Mouse (Mus musculus): Measurements from ENCODE around the gene Fancd2. TPM values are rescaled to one million over a fixed set of nuclear protein-coding genes. Genes with fewer than 3 reads are reported as not detected.

The Fancd2 gene
- total and polyA plus RNA-seq, 3 experiments: 14.0 to 35.0 (median 18.5) TPM

GRCm38 (mm10) chr6:113586466-113587183, 55.1 kb downstream of the Fancd2 start:
- DNase-seq (ENCODE audit: low read depth, low spot score): no peak
- Histone ChIP-seq H3K9me3 (replicated peaks; ENCODE audit: insufficient read depth, low read length) (no peaks in the 10 kb centered on the region), H3K9ac (ENCODE audit: control insufficient read depth, low read depth, low read length, poor library complexity, severe bottlenecking) (no peak overlapping the region), H3K4me3 (ENCODE audit: control insufficient read depth in 1 of 2, insufficient read depth in 1 of 2, low read depth in 2 of 2, low read length in 2 of 2) (no peak overlapping the region), H3K4me1 (ENCODE audit: control insufficient read depth in 1 of 2, insufficient read depth in 2 of 2, low read length in 2 of 2) (no peaks in the 10 kb centered on the region), H3K27ac (ENCODE audit: control insufficient read depth, low read depth, low read length) (no peak overlapping the region), H3K27me3 (ENCODE audit: control insufficient read depth in 1 of 2, insufficient read depth in 2 of 2, low read length in 2 of 2) (no peaks in the 10 kb centered on the region), H3K79me2 (ENCODE audit: control insufficient read depth, insufficient read depth, low read length, poor library complexity) (no peaks in the 10 kb centered on the region), H3K36me3 (ENCODE audit: control insufficient read depth in 1 of 2, insufficient read depth in 2 of 2, low read length in 2 of 2) (peaks cover 0 to 2% of the 10 kb centered on the region in 2 experiments; a peak in 1 of 4 replicates)
- TF ChIP-seq BHLHE40 (IDR thresholded peaks at IDR 0.05; ENCODE audit: borderline replicate concordance, low read depth, low read length): no peak
- TF ChIP-seq ELF1 (IDR thresholded peaks at IDR 0.05; ENCODE audit: low read depth, low read length): no peak
- TF ChIP-seq MXI1 (IDR thresholded peaks at IDR 0.05; ENCODE audit: low read depth, low read length): no peak
- 0 out of 2 replicates have a peak, but pooled peaks have one; percentile 6 for TF ChIP-seq SMC3 (IDR thresholded peaks at IDR 0.05; ENCODE audit: low read depth, low read length)

GRCm38 (mm10) chr6:113592637-113593036, 61.2 kb downstream of the Fancd2 start:
- DNase-seq (ENCODE audit: low read depth, low spot score): no peak
- no peak for TF ChIP-seq JUND (IDR thresholded peaks at IDR 0.05; ENCODE audit: low read depth, low read length)
- TF ChIP-seq MAX (IDR thresholded peaks at IDR 0.05; ENCODE audit: low read length): no peak
- TF ChIP-seq CTCF (IDR thresholded peaks at IDR 0.05 in 2 of 3, conservative IDR thresholded peaks at IDR 0.05 in 1 of 3; ENCODE audit: control insufficient read depth in 1 of 3, insufficient read depth in 1 of 3, low read depth in 2 of 3, low read length in 3 of 3, poor library complexity in 1 of 3, severe bottlenecking in 1 of 3): no peak
- TF ChIP-seq POLR2AphosphoS2 (IDR thresholded peaks at IDR 0.05; ENCODE audit: low read length): no peak
- TF ChIP-seq MXI1 (IDR thresholded peaks at IDR 0.05; ENCODE audit: low read depth, low read length): no peak
- no peak for TF ChIP-seq KAT2A (conservative IDR thresholded peaks at IDR 0.05; ENCODE audit: low read depth, low read length)
- H3K36me3 ChIP-seq (ENCODE audit: control insufficient read depth in 1 of 2, insufficient read depth in 2 of 2, low read length in 2 of 2): peaks cover 0 to 2% of the 10 kb centered on the region in 2 experiments; a peak in 1 of 4 replicates

GRCm38 (mm10) chr6:113597945-113598344, 66.5 kb downstream of the Fancd2 start:
- H3K9ac ChIP-seq (ENCODE audit: control insufficient read depth, low read depth, low read length, poor library complexity, severe bottlenecking): no peak overlapping the region
- no peaks in the 10 kb centered on the region for H3K27me3 ChIP-seq (ENCODE audit: control insufficient read depth in 1 of 2, insufficient read depth in 2 of 2, low read length in 2 of 2)
- no peaks in the 10 kb centered on the region; a peak in 1 of 4 replicates for H3K36me3 ChIP-seq (ENCODE audit: control insufficient read depth in 1 of 2, insufficient read depth in 2 of 2, low read length in 2 of 2)
- no peak for DNase-seq (ENCODE audit: low read depth, low spot score)
- H3K27ac ChIP-seq (ENCODE audit: control insufficient read depth, low read depth, low read length): no peak overlapping the region
- no peaks in the 10 kb centered on the region for H3K9me3 ChIP-seq (replicated peaks; ENCODE audit: insufficient read depth, low read length)
- peaks cover 0 to 7% of the 10 kb centered on the region in 2 experiments; a peak in 1 of 4 replicates for H3K4me1 ChIP-seq (ENCODE audit: control insufficient read depth in 1 of 2, insufficient read depth in 2 of 2, low read length in 2 of 2)
- no peak for TF ChIP-seq MXI1 (IDR thresholded peaks at IDR 0.05; ENCODE audit: low read depth, low read length)
- no peak for TF ChIP-seq CHD1 (IDR thresholded peaks at IDR 0.05; ENCODE audit: low read depth, low read length)
- TF ChIP-seq MAX (IDR thresholded peaks at IDR 0.05; ENCODE audit: low read length): no peak
- no peak for TF ChIP-seq RAD21 (IDR thresholded peaks at IDR 0.05; ENCODE audit: low read depth, low read length)
- no peak for TF ChIP-seq ZNF384 (IDR thresholded peaks at IDR 0.05; ENCODE audit: low read depth, low read length)
- TF ChIP-seq MEF2A (IDR thresholded peaks at IDR 0.05; ENCODE audit: extremely low read depth, insufficient replicate concordance, low read depth, low read length, poor library complexity, severe bottlenecking): no peak
- no peak for TF ChIP-seq POLR2AphosphoS2 (IDR thresholded peaks at IDR 0.05; ENCODE audit: low read length)
- no peak for TF ChIP-seq USF2 (IDR thresholded peaks at IDR 0.05; ENCODE audit: borderline replicate concordance in 1 of 2, insufficient read depth in 1 of 2, low read depth in 1 of 2, low read length in 2 of 2)
- H3K4me3 ChIP-seq (ENCODE audit: control insufficient read depth in 1 of 2, insufficient read depth in 1 of 2, low read depth in 2 of 2, low read length in 2 of 2): no peak overlapping the region
- no peaks in the 10 kb centered on the region for H3K79me2 ChIP-seq (ENCODE audit: control insufficient read depth, insufficient read depth, low read length, poor library complexity)

More at GRCm38 (mm10) chr6:113592637-113593036, 61.2 kb downstream of the Fancd2 start:
- Histone ChIP-seq H3K27me3 (ENCODE audit: control insufficient read depth in 1 of 2, insufficient read depth in 2 of 2, low read length in 2 of 2) (no peaks in the 10 kb centered on the region), H3K9me3 (replicated peaks; ENCODE audit: insufficient read depth, low read length) (no peaks in the 10 kb centered on the region), H3K9ac (ENCODE audit: control insufficient read depth, low read depth, low read length, poor library complexity, severe bottlenecking) (no peak overlapping the region), H3K27ac (ENCODE audit: control insufficient read depth, low read depth, low read length) (no peak overlapping the region), H3K4me1 (ENCODE audit: control insufficient read depth in 1 of 2, insufficient read depth in 2 of 2, low read length in 2 of 2) (no peaks in the 10 kb centered on the region), H3K79me2 (ENCODE audit: control insufficient read depth, insufficient read depth, low read length, poor library complexity) (no peaks in the 10 kb centered on the region), H3K4me3 (ENCODE audit: control insufficient read depth in 1 of 2, insufficient read depth in 1 of 2, low read depth in 2 of 2, low read length in 2 of 2) (no peak overlapping the region)
